Mouse (Mus musculus) neural tube, embryonic 14.5 days (tissue): ENCODE data around the gene Poc1b. TPM values are rescaled to one million over a fixed set of nuclear protein-coding genes. Genes with fewer than 3 reads are reported as not detected.

Experiments used
- ATAC-seq: fragments of 200-750 bp; cut with Nextera tagmentation; 2 replicates; pipeline ENCODE4 v1.8.0; 2017; ENCODE audit warnings: low read depth, mild to moderate bottlenecking, moderate TSS enrichment, moderate library complexity
- H3K27ac ChIP-seq: fragments of 300-500 bp; sonication (generic); 2 replicates; pipeline ENCODE4 v1.5.1; 2014; ENCODE audit warnings: low read depth, mild to moderate bottlenecking, control low read depth, low read length, moderate library complexity, mixed read lengths
- H3K27me3 ChIP-seq: fragments of 300-500 bp; sonication (generic); 2 replicates; pipeline ENCODE4 v1.6.1; 2014; ENCODE audit warnings: low read length; ENCODE audit not compliant: control insufficient read depth, insufficient read depth
- H3K36me3 ChIP-seq: fragments of 300-500 bp; sonication (generic); 2 replicates; pipeline ENCODE4 v1.6.1; 2014; ENCODE audit warnings: low read length, mixed read lengths; ENCODE audit not compliant: control insufficient read depth, insufficient read depth
- H3K4me1 ChIP-seq: fragments of 300-500 bp; sonication (generic); 2 replicates; pipeline ENCODE4 v1.6.1; 2014; ENCODE audit warnings: low read length; ENCODE audit not compliant: control insufficient read depth, insufficient read depth
- H3K4me2 ChIP-seq: fragments of 300-500 bp; sonication (generic); 2 replicates; pipeline ENCODE4 v1.6.1; 2014; ENCODE audit warnings: mild to moderate bottlenecking, low read depth, low read length, control low read depth
- H3K4me3 ChIP-seq: fragments of 300-500 bp; sonication (generic); 2 replicates; pipeline ENCODE4 v1.5.1; 2014; ENCODE audit warnings: low read depth, low read length, control low read depth, mixed read lengths
- H3K9ac ChIP-seq: fragments of 300-500 bp; sonication (generic); replicated peaks from 2 replicates; pipeline ENCODE4 v1.6.1; 2014; ENCODE audit warnings: low read depth, mild to moderate bottlenecking, control low read depth, low read length, mixed read lengths
- H3K9me3 ChIP-seq: fragments of 300-500 bp; sonication (generic); 2 replicates; pipeline ENCODE4 v1.6.1; 2016; ENCODE audit warnings: low read length; ENCODE audit not compliant: control insufficient read depth
- WGBS: fragments of 180-500 bp; shearing (Covaris S2); extraction: QIAGEN DNeasy Blood & Tissue Kit; methylation state at CpG from one replicate; pipeline ENCODE4 v1.1.7; 2014; 5-methylcytosine and 5-hydroxymethylcytosine counted together
- polyA plus RNA-seq: library from polyadenylated mRNA; unstranded; fragments of >200 nt; fragmentation: Nextera tagmentation; extraction: Ambion mirVana; gene quantifications from 2 replicates; pipeline ENCODE4 v1.2.1, GENCODE M21; 2014

The Poc1b gene
- polyA plus RNA-seq, 1 experiment from 2014 or later: 13.8 TPM

DNA sequence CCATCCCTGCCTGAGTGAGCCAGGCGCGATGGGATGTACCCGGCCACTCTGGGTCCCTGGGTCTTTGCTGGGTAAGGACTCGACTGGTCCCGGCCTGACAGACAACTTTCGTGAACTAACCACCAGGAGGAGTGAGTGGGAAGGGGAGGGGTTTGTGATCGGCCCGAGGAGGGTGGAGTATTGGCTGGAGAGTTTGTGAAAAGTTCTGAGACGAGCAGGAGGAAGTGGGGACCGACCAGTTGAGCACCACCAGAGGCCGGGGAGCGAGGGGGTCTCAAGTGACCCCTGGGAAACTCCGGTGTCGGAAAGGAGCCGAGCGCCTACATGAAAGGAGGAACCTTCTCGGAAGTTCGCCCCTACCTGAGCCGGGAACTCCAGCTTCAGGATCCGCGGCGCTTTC lies 1.1 kb downstream of the Poc1b start, which contains the start of gene Galnt4:
TSS of gene Galnt4 (plus strand) at position 196 of the 400 bp plus-strand sequence.
- peak; percentile 74 for ATAC-seq
- Histone ChIP-seq H3K9me3 (no peaks in the 10 kb centered on the region), H3K4me3 (peak within 1 kb of the TSS; percentile 96), H3K36me3 (0 out of 2 replicates have a peak, but pooled peaks cover 6% of the 10 kb centered on the region), H3K4me1 (peaks cover 17% of the 10 kb centered on the region; the same call in 1 of the 2 replicates), H3K4me2 (peak within 1 kb of the TSS; percentile 91), H3K27me3 (no peaks in the 10 kb centered on the region), H3K27ac (peak within 1 kb of the TSS; percentile 92), H3K9ac (peak within 1 kb of the TSS; percentile 94)
- under 1% methylated on average over 22 of the region's 22 CpGs for WGBS

DNA sequence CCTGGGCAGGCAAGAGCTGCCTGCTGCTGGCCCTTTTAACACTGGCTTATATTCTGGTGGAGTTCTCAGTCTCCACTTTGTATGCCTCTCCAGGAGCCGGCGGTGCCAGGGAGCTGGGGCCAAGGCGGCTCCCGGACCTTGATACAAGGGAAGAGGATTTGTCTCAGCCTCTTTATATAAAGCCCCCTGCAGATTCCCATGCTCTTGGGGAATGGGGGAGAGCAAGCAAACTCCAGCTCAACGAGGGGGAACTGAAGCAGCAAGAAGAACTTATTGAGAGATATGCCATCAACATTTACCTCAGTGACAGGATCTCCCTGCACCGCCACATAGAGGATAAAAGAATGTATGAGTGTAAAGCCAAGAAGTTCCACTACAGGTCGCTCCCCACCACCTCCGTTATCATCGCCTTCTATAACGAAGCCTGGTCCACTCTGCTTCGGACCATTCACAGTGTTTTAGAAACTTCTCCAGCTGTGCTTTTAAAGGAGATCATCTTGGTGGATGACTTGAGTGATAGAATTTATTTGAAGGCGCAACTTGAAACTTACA lies 1.7 kb downstream of the Poc1b start:
- Histone ChIP-seq H3K27me3 (no peaks in the 10 kb centered on the region), H3K4me1 (peaks cover 17% of the 10 kb centered on the region; the same call in 1 of the 2 replicates), H3K36me3 (0 out of 2 replicates have a peak, but pooled peaks cover 6% of the 10 kb centered on the region), H3K9me3 (no peaks in the 10 kb centered on the region), H3K9ac (peak overlapping the region; percentile 37; the same call in 1 of the 2 replicates), H3K4me3 (peak overlapping the region; percentile 96), H3K27ac (no peak overlapping the region), H3K4me2 (peak overlapping the region; percentile 91)
- ATAC-seq: no peak
- WGBS: 45% methylated on average over 12 of the region's 12 CpGs

DNA sequence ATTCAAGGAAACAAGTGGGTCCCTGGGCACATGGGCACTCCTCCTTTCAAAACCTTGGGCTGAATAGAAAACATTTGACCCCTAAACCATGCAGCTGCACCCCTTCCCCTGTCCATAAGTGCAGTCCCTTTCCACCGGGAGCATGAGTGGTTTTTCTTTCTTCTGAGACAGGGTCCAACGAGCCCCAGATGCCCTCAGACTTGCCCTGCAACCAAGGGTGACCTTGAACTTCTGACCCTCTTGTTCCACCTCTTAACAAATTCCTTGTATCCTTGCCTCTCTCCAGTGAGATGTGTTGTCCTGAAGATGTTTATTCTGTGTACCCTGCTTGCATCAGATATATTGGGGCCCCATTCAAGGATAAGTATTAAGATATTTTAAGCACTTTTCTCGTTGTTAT lies 6.7 kb downstream of the Poc1b start:
- Histone ChIP-seq H3K36me3 (0 out of 2 replicates have a peak, but pooled peaks cover 6% of the 10 kb centered on the region), H3K9me3 (no peaks in the 10 kb centered on the region), H3K27ac (no peak overlapping the region), H3K4me2 (no peak overlapping the region), H3K9ac (no peak overlapping the region), H3K4me1 (peaks cover 12% of the 10 kb centered on the region; the same call in 1 of the 2 replicates), H3K4me3 (no peak overlapping the region), H3K27me3 (no peaks in the 10 kb centered on the region)
- no peak for ATAC-seq
- WGBS: 51% methylated on average over 3 of the region's 3 CpGs

DNA sequence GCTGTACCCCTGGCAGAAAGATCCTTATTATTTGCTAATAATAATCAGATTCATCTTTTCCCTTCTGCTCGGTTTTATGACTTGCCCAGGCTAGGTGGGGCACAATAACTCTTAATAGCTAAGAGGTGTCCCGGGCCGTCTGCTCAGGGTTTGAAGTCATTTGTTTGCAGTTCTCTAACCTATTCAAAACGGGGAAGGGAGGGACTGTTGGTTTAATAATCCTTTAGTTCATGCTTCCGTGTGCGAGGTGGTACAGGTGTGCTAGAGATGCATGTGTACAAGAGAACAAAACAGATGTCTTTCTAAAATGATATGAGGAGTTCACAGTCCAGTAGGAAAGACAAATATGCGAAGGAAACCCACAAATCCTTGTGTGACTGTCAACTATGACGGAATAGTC lies 7.5 kb downstream of the Poc1b start:
- H3K36me3 ChIP-seq: 0 out of 2 replicates have a peak, but pooled peaks cover 6% of the 10 kb centered on the region
- no peak overlapping the region for H3K9ac ChIP-seq

DNA sequence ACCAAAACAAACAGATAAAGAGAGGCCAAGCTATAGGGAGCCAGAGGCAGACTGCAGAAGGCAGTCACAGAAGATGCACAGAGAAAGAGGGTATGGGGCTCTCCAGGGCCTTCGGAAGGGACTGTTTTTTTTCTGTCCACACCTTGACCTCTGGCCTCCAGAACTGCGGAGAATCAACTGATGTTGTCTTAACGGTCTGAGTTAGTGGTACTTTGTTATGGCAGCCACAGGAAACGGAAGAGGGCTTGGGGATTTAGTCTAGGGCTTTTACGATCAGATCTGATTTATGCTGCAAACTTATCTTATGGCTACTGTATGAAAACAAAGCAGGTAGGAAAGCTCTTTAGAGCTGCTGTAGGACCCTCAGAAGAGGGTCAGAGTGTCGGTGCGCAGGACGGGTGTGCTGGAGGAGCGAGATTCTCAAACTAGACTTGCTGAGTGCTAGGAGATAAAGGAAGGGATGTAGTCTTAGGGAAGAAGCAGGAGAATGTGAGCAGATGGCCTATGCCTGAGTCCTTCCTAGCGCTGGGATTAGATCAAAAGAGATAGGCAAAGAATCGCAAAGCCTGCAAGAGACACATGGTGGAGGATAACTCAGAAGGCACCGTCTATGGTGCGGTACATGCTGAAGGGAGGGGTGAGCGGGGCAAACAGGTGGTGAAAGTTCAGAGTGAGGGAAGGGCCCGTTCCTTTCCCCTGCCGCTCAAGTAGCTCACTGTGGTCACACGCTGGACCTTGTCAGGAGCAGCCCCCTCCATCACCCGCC lies 8.8 kb downstream of the Poc1b start:
- Histone ChIP-seq H3K36me3 (0 out of 2 replicates have a peak, but pooled peaks cover 5% of the 10 kb centered on the region), H3K9ac (no peak overlapping the region), H3K4me3 (no peak overlapping the region), H3K9me3 (no peaks in the 10 kb centered on the region), H3K27me3 (no peaks in the 10 kb centered on the region), H3K4me1 (peaks cover 5% of the 10 kb centered on the region; the same call in 1 of the 2 replicates), H3K4me2 (no peak overlapping the region), H3K27ac (no peak overlapping the region)
- 58% methylated on average over 18 of the region's 18 CpGs for WGBS
- no peak for ATAC-seq

More for the DNA sequence above, 7.5 kb downstream of the Poc1b start:
- peaks cover 9% of the 10 kb centered on the region; the same call in 1 of the 2 replicates for H3K4me1 ChIP-seq
- ATAC-seq: no peak
- no peaks in the 10 kb centered on the region for H3K27me3 ChIP-seq
- H3K4me3 ChIP-seq: no peak overlapping the region
- H3K4me2 ChIP-seq: no peak overlapping the region
- no peak overlapping the region for H3K27ac ChIP-seq
- WGBS: 76% methylated on average over 8 of the region's 8 CpGs
- no peaks in the 10 kb centered on the region for H3K9me3 ChIP-seq

DNA sequence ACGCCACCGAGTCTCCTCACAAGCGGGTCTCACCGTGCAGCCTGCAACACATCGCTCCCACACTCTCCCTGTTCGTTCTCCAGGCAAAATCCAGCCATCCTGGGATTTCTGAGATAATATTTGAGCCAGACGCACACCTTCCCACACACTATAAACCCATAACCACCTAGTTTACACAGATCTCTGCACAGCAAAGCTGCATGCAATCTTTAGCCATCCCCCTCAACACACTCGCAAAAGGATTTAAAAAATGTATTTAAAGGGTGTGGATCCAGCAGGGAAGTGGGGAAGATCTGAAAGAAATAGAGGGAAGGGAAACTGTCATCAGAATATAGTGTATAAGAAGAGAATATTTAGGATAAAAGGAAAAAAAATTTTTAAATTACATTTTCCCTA lies 9.4 kb downstream of the Poc1b start:
- 78% methylated on average over 8 of the region's 8 CpGs for WGBS
- H3K9ac ChIP-seq: no peak overlapping the region
- no peak overlapping the region for H3K4me2 ChIP-seq
- H3K4me1 ChIP-seq: peaks cover 2% of the 10 kb centered on the region; the same call in 1 of the 2 replicates
- no peaks in the 10 kb centered on the region for H3K9me3 ChIP-seq
- no peak overlapping the region for H3K27ac ChIP-seq
- no peaks in the 10 kb centered on the region for H3K27me3 ChIP-seq
- H3K36me3 ChIP-seq: no peaks in the 10 kb centered on the region
- ATAC-seq: no peak
- no peak overlapping the region for H3K4me3 ChIP-seq

DNA sequence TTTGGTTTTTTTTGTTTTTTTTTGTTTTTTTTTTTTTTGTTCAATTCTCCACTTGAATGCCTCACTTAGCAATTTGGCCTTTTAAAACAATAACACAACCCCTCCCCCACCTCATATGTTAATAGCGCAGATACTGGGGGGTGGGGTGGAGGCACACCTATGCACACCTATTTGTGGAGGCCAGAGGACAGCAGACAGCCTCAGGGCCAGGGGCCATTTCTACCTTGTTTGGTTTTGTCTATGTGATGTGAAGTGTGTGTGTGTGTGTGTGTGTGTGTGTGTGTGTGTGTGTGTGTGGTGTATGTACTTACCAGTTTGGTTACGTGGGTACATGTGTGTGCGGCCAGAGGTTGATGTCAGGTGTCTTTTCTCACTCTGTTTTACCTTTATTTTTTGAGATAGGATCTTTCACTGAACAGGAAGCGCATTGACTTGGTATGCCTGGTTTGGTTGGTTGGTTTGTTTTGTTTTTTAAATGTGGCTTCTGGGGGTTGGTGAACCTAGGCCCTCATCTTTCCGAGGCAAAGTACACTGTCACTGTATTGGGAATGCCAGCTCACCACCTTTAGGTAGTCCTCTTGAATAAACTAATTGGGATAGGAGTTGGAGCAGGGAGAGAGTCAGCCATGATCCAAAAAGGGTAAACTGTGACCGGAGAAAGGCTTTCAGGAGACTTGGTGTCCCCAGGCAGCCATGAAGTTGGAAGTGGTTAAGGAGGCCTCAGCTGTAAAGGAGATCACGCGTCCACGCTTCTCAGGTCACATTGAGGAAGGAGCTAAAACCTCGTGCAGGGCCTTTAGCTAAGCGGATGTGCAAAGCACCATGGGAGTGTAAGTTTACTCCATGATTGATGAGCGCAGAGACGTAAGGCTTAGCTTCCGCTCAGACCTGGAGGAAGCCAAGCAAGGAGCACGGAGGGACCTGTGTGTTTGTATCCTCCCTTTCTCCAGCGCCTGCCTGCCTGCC lies 10.1 kb downstream of the Poc1b start:
- Histone ChIP-seq H3K36me3 (no peaks in the 10 kb centered on the region), H3K27ac (no peak overlapping the region), H3K27me3 (no peaks in the 10 kb centered on the region), H3K4me2 (no peak overlapping the region), H3K4me3 (no peak overlapping the region), H3K9ac (no peak overlapping the region), H3K9me3 (no peaks in the 10 kb centered on the region), H3K4me1 (no peaks in the 10 kb centered on the region)
- 82% methylated on average over 16 of the region's 16 CpGs for WGBS
- ATAC-seq: no peak

DNA sequence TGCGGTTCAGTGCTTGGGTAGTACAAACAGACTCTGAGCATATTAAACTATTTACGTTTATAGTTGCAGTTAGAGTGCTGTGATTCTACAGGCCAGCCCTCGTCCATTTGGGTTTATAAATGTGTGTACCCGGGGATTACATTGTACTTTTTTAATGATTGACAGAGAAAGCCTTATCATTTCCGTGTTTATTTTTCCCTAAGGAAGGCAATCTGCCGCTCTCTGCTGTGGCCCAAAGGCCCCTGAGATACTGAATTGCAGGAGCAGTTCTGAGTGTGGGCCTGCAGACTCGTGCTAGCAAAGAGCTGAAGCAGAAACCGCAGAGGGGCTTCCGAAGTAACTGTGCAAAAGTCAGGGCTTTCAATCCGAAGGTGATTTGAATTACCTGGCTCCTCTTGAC lies 11.0 kb downstream of the Poc1b start:
- Histone ChIP-seq H3K36me3 (no peaks in the 10 kb centered on the region), H3K27ac (no peak overlapping the region), H3K9me3 (no peaks in the 10 kb centered on the region), H3K4me2 (no peak overlapping the region), H3K27me3 (no peaks in the 10 kb centered on the region), H3K4me1 (no peaks in the 10 kb centered on the region), H3K9ac (no peak overlapping the region), H3K4me3 (no peak overlapping the region)
- no peak for ATAC-seq
- 78% methylated on average over 10 of the region's 10 CpGs for whole genome bisulfite sequencing
